Mouse (Mus musculus) midbrain, postnatal 0 days (tissue): ENCODE measurements around the gene Pon1. TPM values are rescaled to one million over a fixed set of nuclear protein-coding genes. Genes with fewer than 3 reads are reported as not detected.

Source experiments
- ATAC-seq: fragments of 200-750 bp; cut with Nextera tagmentation; 2 replicates; pipeline ENCODE4 v1.8.0; 2017; ENCODE audit warnings: moderate number of reproducible peaks, mild to moderate bottlenecking, moderate TSS enrichment, moderate library complexity; ENCODE audit not compliant: low FRiP score
- DNase-seq: peaks from one replicate; pipeline ENCODE4 v3.0.0-alpha.2; 2015; ENCODE audit warnings: low spot score
- H3K27ac ChIP-seq: fragments of 300-500 bp; sonication (generic); 2 replicates; pipeline ENCODE4 v1.5.1; 2014; ENCODE audit warnings: low read depth, mild to moderate bottlenecking, low read length, mixed read lengths
- H3K27me3 ChIP-seq: fragments of 300-500 bp; sonication (generic); 2 replicates; pipeline ENCODE4 v1.6.1; 2014; ENCODE audit warnings: low read length, control low read depth, mixed read lengths; ENCODE audit not compliant: insufficient read depth
- H3K36me3 ChIP-seq: fragments of 300-500 bp; sonication (generic); 2 replicates; pipeline ENCODE4 v1.6.1; 2014; ENCODE audit warnings: low read length, control low read depth, mixed read lengths; ENCODE audit not compliant: insufficient read depth
- H3K4me1 ChIP-seq: fragments of 300-500 bp; sonication (generic); 2 replicates; pipeline ENCODE4 v1.6.1; 2014; ENCODE audit warnings: mild to moderate bottlenecking, control low read depth, antibody characterized with exemption, low read length, mixed read lengths; ENCODE audit not compliant: insufficient read depth
- H3K4me2 ChIP-seq: fragments of 300-500 bp; sonication (generic); 2 replicates; pipeline ENCODE4 v1.6.1; 2014; ENCODE audit warnings: low read depth, mild to moderate bottlenecking, low read length, mixed read lengths; ENCODE audit not compliant: poor library complexity, severe bottlenecking
- H3K4me3 ChIP-seq: fragments of 300-500 bp; sonication (generic); 2 replicates; pipeline ENCODE4 v1.5.1; 2014; ENCODE audit warnings: low read depth, mild to moderate bottlenecking, low read length, moderate library complexity
- H3K9ac ChIP-seq: fragments of 300-500 bp; sonication (generic); replicated peaks from 2 replicates; pipeline ENCODE4 v1.6.1; 2014; ENCODE audit warnings: mild to moderate bottlenecking, low read length, moderate library complexity, mixed read lengths; ENCODE audit not compliant: poor library complexity, severe bottlenecking
- H3K9me3 ChIP-seq: fragments of 300-500 bp; sonication (generic); 2 replicates; pipeline ENCODE4 v1.6.1; 2016; ENCODE audit warnings: low read length, control low read depth
- CTCF ChIP-seq: IDR thresholded peaks from 2 replicates; pipeline ENCODE4 v1.5.1; 2016; ENCODE audit warnings: antibody characterized with exemption, mild to moderate bottlenecking
- WGBS: fragments of 180-500 bp; shearing (Covaris S2); extraction: QIAGEN DNeasy Blood & Tissue Kit; methylation state at CpG from one replicate; pipeline ENCODE4 v1.1.7; 2014; 5-methylcytosine and 5-hydroxymethylcytosine counted together
- polyA plus RNA-seq: library from polyadenylated mRNA; unstranded; fragments of >200 nt; fragmentation: Nextera tagmentation; extraction: Ambion mirVana; gene quantifications from 2 replicates; pipeline ENCODE4 v1.2.1, GENCODE M21; 2015
- total RNA-seq: library from RNA; depleted of rRNA; stranded (reverse); fragments of >200 nt; gene quantifications from 2 replicates; pipeline ENCODE4 v1.2.3, GENCODE M21; 2014

The Pon1 gene
- total and polyA plus RNA-seq, 2 experiments from 2014 or later = 1.2 TPM; not detected in 1

GRCm38 (mm10) chr6:5163507-5164144 is 30.1 kb downstream of the Pon1 start:
- Histone ChIP-seq H3K27me3 (no peaks in the 10 kb centered on the region), H3K36me3 (peaks cover 15% of the 10 kb centered on the region), H3K9ac (no peak overlapping the region), H3K4me3 (no peak overlapping the region), H3K27ac (no peak overlapping the region), H3K9me3 (no peaks in the 10 kb centered on the region), H3K4me1 (no peaks in the 10 kb centered on the region), H3K4me2 (no peak overlapping the region)
- no peak for TF ChIP-seq CTCF
- no peak for DNase-seq
- WGBS = 98% methylated on average over 14 of the region's 14 CpGs
- no peak for ATAC-seq

DNA sequence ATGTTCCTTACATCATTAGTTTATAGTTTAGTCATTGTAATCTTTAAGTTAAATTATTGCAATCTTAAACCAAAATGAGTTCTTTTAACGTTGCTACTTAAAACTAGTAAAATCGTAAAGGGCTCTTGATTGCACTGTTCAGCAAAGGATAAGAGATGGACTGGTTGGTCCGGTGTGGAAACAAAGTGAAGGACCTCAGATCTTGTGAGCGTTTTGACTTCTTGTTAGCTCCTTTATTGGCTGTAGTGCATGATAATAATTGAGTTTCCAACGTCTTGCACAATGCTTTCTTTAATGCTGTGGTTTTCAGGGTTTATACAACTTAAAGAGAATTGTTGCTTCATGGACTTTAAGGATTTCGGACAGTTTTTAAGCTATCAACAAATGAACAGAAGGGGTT is 31.7 kb downstream of the Pon1 start:
- Histone ChIP-seq H3K9me3 (no peaks in the 10 kb centered on the region), H3K9ac (no peak overlapping the region), H3K27ac (no peak overlapping the region), H3K4me1 (no peaks in the 10 kb centered on the region), H3K27me3 (no peaks in the 10 kb centered on the region), H3K4me2 (no peak overlapping the region), H3K4me3 (no peak overlapping the region), H3K36me3 (peaks cover 18% of the 10 kb centered on the region)
- 95% methylated on average over 6 of the region's 6 CpGs for WGBS
- no peak for DNase-seq
- no peak for TF ChIP-seq CTCF
- no peak for ATAC-seq

DNA sequence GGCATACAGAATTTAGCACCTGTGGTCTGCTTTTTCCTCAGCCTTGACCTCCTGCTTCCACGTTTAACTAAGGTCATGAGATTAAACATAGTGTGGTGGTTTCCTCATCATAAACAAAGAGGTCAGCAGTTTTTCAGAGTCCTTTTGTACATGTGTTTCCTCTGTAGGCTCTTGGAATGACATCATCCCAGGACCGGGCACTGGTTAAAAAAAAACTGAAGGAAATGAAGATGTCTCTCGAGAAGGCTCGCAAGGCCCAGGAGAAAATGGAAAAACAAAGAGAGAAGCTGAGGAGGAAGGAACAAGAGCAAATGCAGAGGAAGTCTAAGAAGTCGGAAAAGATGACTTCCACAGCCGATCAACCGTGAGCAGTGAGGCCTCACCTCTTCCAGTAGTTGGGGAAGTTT is 34.4 kb downstream of the Pon1 start:
- Histone ChIP-seq H3K27ac (no peak overlapping the region), H3K36me3 (peaks cover 27% of the 10 kb centered on the region), H3K9ac (no peak overlapping the region), H3K4me3 (no peak overlapping the region), H3K4me1 (no peaks in the 10 kb centered on the region), H3K27me3 (no peaks in the 10 kb centered on the region), H3K9me3 (no peaks in the 10 kb centered on the region), H3K4me2 (no peak overlapping the region)
- 86% methylated on average over 7 of the region's 7 CpGs for WGBS
- DNase-seq (no peak), ATAC-seq (no peak)
- no peak for TF ChIP-seq CTCF

DNA sequence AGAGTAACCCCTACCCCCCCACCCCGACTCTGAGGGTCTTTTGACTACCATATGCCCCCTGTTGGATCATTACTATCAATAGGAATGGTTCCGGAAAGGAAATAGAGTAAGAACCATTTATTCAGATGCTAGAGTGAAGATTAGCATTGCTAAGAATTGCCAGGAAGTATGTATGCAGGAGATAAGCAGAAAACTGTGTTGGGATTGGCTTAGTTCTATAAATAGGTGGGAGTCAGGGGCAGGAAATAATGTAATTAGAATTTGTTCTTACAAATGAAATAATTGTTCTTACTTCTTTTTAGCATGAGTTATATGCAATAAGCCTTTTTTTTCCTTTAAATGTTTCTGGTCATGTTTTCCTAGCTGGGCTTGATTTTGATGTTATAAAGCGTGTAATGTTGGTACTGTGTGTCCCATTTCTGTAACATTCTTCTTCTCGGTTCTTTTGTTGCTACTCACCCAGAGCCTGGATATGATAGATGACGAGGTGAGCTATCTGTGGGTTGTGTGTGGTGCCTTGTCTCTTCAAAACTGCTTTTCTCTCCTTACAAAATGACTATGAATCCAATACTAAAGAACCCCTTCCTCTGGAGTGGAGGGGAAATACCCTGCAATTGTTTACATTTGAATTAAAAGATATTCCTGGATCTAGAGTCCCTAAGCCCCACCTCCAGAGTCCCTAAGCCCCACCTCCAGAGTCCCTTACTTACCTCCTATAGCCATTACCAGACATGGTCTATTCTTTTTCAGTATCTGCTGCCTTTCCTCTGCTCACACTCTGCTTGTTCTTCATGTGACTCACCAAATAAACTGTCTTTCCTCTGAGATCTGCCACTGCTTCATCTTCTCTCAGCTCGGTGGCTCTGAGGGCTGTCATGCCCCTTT is 37.0 kb downstream of the Pon1 start:
- no peak overlapping the region for H3K4me2 ChIP-seq
- no peaks in the 10 kb centered on the region for H3K27me3 ChIP-seq
- H3K4me3 ChIP-seq = no peak overlapping the region
- no peak for TF ChIP-seq CTCF
- H3K36me3 ChIP-seq = peaks cover 27% of the 10 kb centered on the region
- H3K4me1 ChIP-seq = no peaks in the 10 kb centered on the region
- no peak overlapping the region for H3K9ac ChIP-seq
- H3K27ac ChIP-seq = no peak overlapping the region
- H3K9me3 ChIP-seq = no peaks in the 10 kb centered on the region
- no peak for DNase-seq
- 77% methylated on average over 6 of the region's 6 CpGs for WGBS
- no peak for ATAC-seq

DNA sequence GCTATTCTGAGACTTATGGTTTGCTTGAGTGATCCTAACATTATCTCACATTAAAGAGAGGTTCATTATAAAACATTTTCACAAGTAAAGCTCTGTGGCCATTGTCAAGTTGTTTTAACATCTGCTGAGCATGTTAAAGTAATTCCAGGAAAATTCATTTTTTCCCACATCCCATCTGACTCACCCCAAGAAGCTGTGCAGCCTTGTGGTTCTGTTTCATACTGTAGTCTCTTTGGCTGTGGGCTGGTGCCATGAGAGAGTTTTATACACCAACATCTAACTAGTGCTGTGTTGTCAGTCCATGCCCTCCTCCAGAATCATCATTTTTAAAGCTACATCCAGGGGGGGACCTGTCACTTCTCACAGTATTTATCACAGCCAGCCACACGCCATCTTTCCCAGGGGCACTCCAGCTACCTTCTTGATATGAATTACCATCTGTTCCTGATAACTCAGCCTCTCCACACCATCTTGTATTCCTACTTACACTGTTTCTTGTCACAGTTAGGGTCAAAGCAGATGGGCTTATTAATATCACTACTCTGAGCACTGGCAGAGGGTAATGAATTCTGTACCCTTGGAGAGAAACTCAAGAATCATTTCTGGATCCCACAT is 38.3 kb downstream of the Pon1 start:
- no peaks in the 10 kb centered on the region for H3K4me1 ChIP-seq
- WGBS = 68% methylated on average over 1 of the region's 1 CpGs
- no peak overlapping the region for H3K27ac ChIP-seq
- H3K4me3 ChIP-seq = no peak overlapping the region
- DNase-seq = no peak
- no peak for ATAC-seq
- H3K9me3 ChIP-seq = no peaks in the 10 kb centered on the region
- no peaks in the 10 kb centered on the region for H3K27me3 ChIP-seq
- TF ChIP-seq CTCF = no peak
- H3K4me2 ChIP-seq = no peak overlapping the region
- no peak overlapping the region for H3K9ac ChIP-seq
- peaks cover 25% of the 10 kb centered on the region for H3K36me3 ChIP-seq

- no peaks in the 10 kb centered on the region for H3K4me1 ChIP-seq
- H3K9ac ChIP-seq = no peak overlapping the region
- TF ChIP-seq CTCF = no peak
- DNase-seq (no peak), ATAC-seq (no peak)
- WGBS = 89% methylated on average over 6 of the region's 6 CpGs
- no peak overlapping the region for H3K27ac ChIP-seq
- no peak overlapping the region for H3K4me2 ChIP-seq
- peaks cover 21% of the 10 kb centered on the region for H3K36me3 ChIP-seq
- no peaks in the 10 kb centered on the region for H3K9me3 ChIP-seq
- no peak overlapping the region for H3K4me3 ChIP-seq
- no peaks in the 10 kb centered on the region for H3K27me3 ChIP-seq
Measured at GRCm38 (mm10) chr6:5154786-5155185, 39.0 kb downstream of the Pon1 start.
